Mouse (Mus musculus) frontal cortex, postnatal 36 days (tissue): ENCODE measurements around the gene Nkx2-5.

Source experiments
- DNase-seq, 2 experiments: peaks; one replicate each; pipeline ENCODE4 v3.0.0; 2022; ENCODE audit warnings: low spot score in 2 of 2

Nkx2-5 gene

DNA sequence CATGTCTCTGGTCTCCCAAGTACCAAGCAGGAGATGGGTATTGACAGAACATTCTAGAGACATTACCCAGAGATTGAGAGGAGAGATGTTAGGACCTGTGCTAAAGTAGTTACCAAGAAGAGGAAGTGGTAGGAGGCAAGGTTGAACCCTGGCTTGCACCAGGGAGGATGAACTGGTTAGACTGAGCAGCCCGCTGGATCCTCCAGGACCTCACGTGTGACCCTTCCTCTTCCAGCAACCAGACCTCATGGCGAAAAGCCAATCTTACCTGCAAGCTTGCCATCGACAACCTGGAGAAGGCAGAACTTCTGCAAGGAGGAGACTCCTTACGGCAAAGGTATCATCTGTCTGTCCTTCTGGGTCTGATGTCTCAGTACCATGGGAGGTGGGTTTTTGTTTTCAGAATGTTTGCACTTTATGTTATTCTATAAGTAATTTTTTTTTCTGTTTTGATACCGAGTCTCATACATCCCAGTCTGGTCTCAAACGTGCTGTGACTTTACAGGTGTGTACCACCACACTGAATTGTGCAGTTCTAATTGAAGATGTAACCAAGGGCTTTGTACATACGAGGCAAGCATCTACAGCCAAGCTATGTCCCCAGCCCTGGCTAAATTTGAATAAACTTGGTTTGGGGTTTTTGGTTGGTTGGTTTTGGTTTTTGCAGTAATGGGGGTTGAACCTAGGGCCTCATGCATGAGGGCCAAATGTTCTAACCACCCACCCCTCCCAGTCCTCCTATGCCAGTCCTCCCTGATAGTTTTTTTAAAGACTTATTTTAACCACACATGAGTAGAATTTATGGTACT lies 55.1 kb downstream of the Nkx2-5 start:
- DNase-seq, result no peak

DNA sequence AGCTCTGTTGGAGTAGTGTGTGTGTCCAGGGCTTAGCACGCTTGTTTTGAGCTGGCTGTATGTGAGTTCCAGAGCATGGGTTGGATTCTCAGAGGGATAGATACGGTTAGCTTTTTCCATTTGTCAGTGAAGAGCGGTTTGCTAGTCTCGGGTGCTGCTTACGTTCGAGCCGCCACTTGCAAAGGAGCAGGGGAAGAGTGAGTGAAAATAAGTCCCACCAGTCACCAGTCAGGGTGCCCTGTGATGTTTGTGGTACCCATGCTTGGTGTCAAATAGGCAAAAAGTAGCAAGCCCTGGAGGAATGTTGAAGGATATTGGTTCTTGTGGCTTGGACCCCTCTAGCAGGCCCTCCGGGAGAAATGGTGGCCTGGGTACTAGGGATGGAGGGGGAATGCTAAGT lies 55.8 kb downstream of the Nkx2-5 start:
- no peak for DNase-seq
